Comparison of ENCODE assay signal across 23 mouse cellular contexts in genomic region chr11:36257187-36257586, GRCm38 (mm10).
DNase-seq lines count a peak whose midpoint lies in the region; ATAC-seq and TF ChIP-seq lines count a peak whose summit lies in the region.
"Had no signal": no experiment of that assay in that cellular context is flagged by ENCODE, and none has a peak within 500 bp of the region (broad histone marks: within the 10 kb centered on the region; RNA-seq: fewer than 3 reads in every experiment).

No protein-coding gene starts in this region.

- no peak for TF ChIP-seq CTCF in kidney, postnatal 0 days (IDR thresholded peaks at IDR 0.05; ENCODE audit: low read depth)
- TF ChIP-seq CTCF in stomach, postnatal 0 days (IDR thresholded peaks at IDR 0.05; ENCODE audit: low read depth) = no peak

- no peak overlapping the region for H3K4me3 ChIP-seq in kidney, postnatal 0 days (replicated peaks; ENCODE audit: low read depth, low read length)
- no peak overlapping the region for H3K4me3 ChIP-seq in midbrain, embryonic 13.5 days (replicated peaks)
- no peak overlapping the region for H3K4me3 ChIP-seq in midbrain, embryonic 14.5 days (replicated peaks; ENCODE audit: low read depth, low read length)
- no peak overlapping the region for H3K4me3 ChIP-seq in stomach, embryonic 16.5 days (replicated peaks; ENCODE audit: low read length)
- H3K4me3 ChIP-seq in stomach, postnatal 0 days (ENCODE audit: low read depth, low read length) = no peak overlapping the region
- H3K4me3 ChIP-seq: forebrain, embryonic 13.5 days; heart, adult 2 months; heart, embryonic 15.5 days; hindbrain, embryonic 13.5 days had no signal

- no peak overlapping the region for H3K27ac ChIP-seq in kidney, postnatal 0 days
- peak overlapping the region; percentile 64; the same call in 1 of the 2 replicates for H3K27ac ChIP-seq in midbrain, embryonic 13.5 days
- H3K27ac ChIP-seq in midbrain, embryonic 14.5 days (replicated peaks; ENCODE audit: low read depth, low read length) = no peak overlapping the region
- H3K27ac ChIP-seq in stomach, embryonic 16.5 days (ENCODE audit: low read length) = 0 out of 2 replicates have a peak overlapping the region, but pooled peaks have one; percentile 4
- no peak overlapping the region for H3K27ac ChIP-seq in stomach, postnatal 0 days (replicated peaks)
- H3K27ac ChIP-seq: forebrain, embryonic 13.5 days; heart, adult 2 months; heart, embryonic 15.5 days; hindbrain, embryonic 13.5 days had no signal

- ATAC-seq in kidney, postnatal 0 days (replicated peaks; ENCODE audit: low FRiP score, low read depth) = no peak
- ATAC-seq in midbrain, embryonic 13.5 days = no peak
- ATAC-seq in midbrain, embryonic 14.5 days (ENCODE audit: low FRiP score, low TSS enrichment) = no peak
- ATAC-seq in stomach, embryonic 16.5 days (ENCODE audit: insufficient read depth, low FRiP score) = no peak
- ATAC-seq in stomach, postnatal 0 days (ENCODE audit: low FRiP score, low TSS enrichment) = no peak
- ATAC-seq: activated CD4-positive, CD25-positive, alpha-beta regulatory T cell, adult 4 months; forebrain, embryonic 13.5 days; forebrain, postnatal 0 days; Patski had no signal

- no peaks in the 10 kb centered on the region for H3K9me3 ChIP-seq in kidney, postnatal 0 days (replicated peaks; ENCODE audit: low read length)
- H3K9me3 ChIP-seq in midbrain, embryonic 13.5 days = 0 out of 2 replicates have a peak, but pooled peaks cover 4% of the 10 kb centered on the region
- H3K9me3 ChIP-seq in midbrain, embryonic 14.5 days (ENCODE audit: control insufficient read depth, low read length) = no peaks in the 10 kb centered on the region
- H3K9me3 ChIP-seq in stomach, embryonic 16.5 days (replicated peaks; ENCODE audit: control insufficient read depth, low read length) = no peaks in the 10 kb centered on the region
- no peaks in the 10 kb centered on the region for H3K9me3 ChIP-seq in stomach, postnatal 0 days (ENCODE audit: control insufficient read depth, low read length)
- H3K9me3 ChIP-seq: forebrain, embryonic 13.5 days; heart, embryonic 15.5 days had no signal

- no peaks in the 10 kb centered on the region for H3K36me3 ChIP-seq in kidney, postnatal 0 days (ENCODE audit: insufficient read depth, low read length)
- H3K36me3 ChIP-seq in midbrain, embryonic 13.5 days = peaks cover 2% of the 10 kb centered on the region; the same call in 1 of the 2 replicates
- no peaks in the 10 kb centered on the region for H3K36me3 ChIP-seq in midbrain, embryonic 14.5 days (ENCODE audit: control insufficient read depth, insufficient read depth, low read length)
- no peaks in the 10 kb centered on the region for H3K36me3 ChIP-seq in stomach, embryonic 16.5 days (ENCODE audit: control insufficient read depth, insufficient read depth, low read length)
- no peaks in the 10 kb centered on the region for H3K36me3 ChIP-seq in stomach, postnatal 0 days (ENCODE audit: control insufficient read depth, insufficient read depth, low read length)
- H3K36me3 ChIP-seq: heart, embryonic 15.5 days; hindbrain, embryonic 13.5 days had no signal

- DNase-seq in kidney, postnatal 0 days (ENCODE audit: low spot score) = peak; percentile 21
- no peak for DNase-seq in kidney, adult 18-20 months
- DNase-seq in midbrain, embryonic 14.5 days = no peak
- DNase-seq in stomach, postnatal 0 days (ENCODE audit: low spot score) = no peak
- no peak for DNase-seq in left cerebral cortex, postnatal 36 days (ENCODE audit: low spot score in 2 of 2)
- no peak for DNase-seq in spleen, postnatal 14 days (ENCODE audit: low spot score in 2 of 2)
- DNase-seq: adrenal gland, postnatal 14 days; cerebellum, adult 18-20 months; cerebellum, adult 9-11 months; cerebellum, postnatal 36 days; forebrain, postnatal 0 days; gastrocnemius, postnatal 14 days; heart, adult 2 months; heart, postnatal 14 days had no signal

- H3K4me1 ChIP-seq in kidney, postnatal 0 days (replicated peaks; ENCODE audit: insufficient read depth, low read length) = no peaks in the 10 kb centered on the region
- H3K4me1 ChIP-seq in midbrain, embryonic 13.5 days (replicated peaks) = peaks cover 22% of the 10 kb centered on the region; the same call in 1 of the 2 replicates
- H3K4me1 ChIP-seq in midbrain, embryonic 14.5 days (ENCODE audit: control insufficient read depth, insufficient read depth, low read length) = peaks cover 7% of the 10 kb centered on the region
- H3K4me1 ChIP-seq in stomach, embryonic 16.5 days (ENCODE audit: control insufficient read depth, insufficient read depth, low read length) = no peaks in the 10 kb centered on the region
- no peaks in the 10 kb centered on the region for H3K4me1 ChIP-seq in stomach, postnatal 0 days (replicated peaks; ENCODE audit: control insufficient read depth, insufficient read depth)
- H3K4me1 ChIP-seq: heart, embryonic 15.5 days had no signal

- H3K4me2 ChIP-seq in kidney, postnatal 0 days (ENCODE audit: low read length) = no peak overlapping the region
- no peak overlapping the region for H3K4me2 ChIP-seq in midbrain, embryonic 13.5 days (replicated peaks)
- H3K4me2 ChIP-seq in midbrain, embryonic 14.5 days (ENCODE audit: low read length) = no peak overlapping the region
- no peak overlapping the region for H3K4me2 ChIP-seq in stomach, embryonic 16.5 days (ENCODE audit: low read depth, low read length)
- no peak overlapping the region for H3K4me2 ChIP-seq in stomach, postnatal 0 days (replicated peaks; ENCODE audit: low read depth)
- H3K4me2 ChIP-seq: forebrain, embryonic 13.5 days; heart, embryonic 11.5 days; heart, embryonic 15.5 days; hindbrain, embryonic 13.5 days had no signal

- intact Hi-C loops in left cerebral cortex, postnatal 36 days (cut with DNase I) = no loop called here

- no peak for TF ChIP-seq EP300 in stomach, postnatal 0 days (optimal IDR thresholded peaks at IDR 0.05)

- 56% methylated on average over 5 of the region's 5 CpGs for WGBS in kidney, postnatal 0 days
- 59% methylated on average over 5 of the region's 5 CpGs for WGBS in midbrain, embryonic 13.5 days
- 55% methylated on average over 5 of the region's 5 CpGs for WGBS in midbrain, embryonic 14.5 days
- WGBS in stomach, embryonic 16.5 days = 71% methylated on average over 5 of the region's 5 CpGs
- 55% methylated on average over 5 of the region's 5 CpGs for WGBS in stomach, postnatal 0 days

- H3K27me3 ChIP-seq in kidney, postnatal 0 days (ENCODE audit: insufficient read depth, low read length) = no peaks in the 10 kb centered on the region
- no peaks in the 10 kb centered on the region for H3K27me3 ChIP-seq in midbrain, embryonic 13.5 days
- no peaks in the 10 kb centered on the region for H3K27me3 ChIP-seq in midbrain, embryonic 14.5 days (ENCODE audit: control insufficient read depth, insufficient read depth, low read length)
- no peaks in the 10 kb centered on the region for H3K27me3 ChIP-seq in stomach, embryonic 16.5 days (ENCODE audit: control insufficient read depth, insufficient read depth, low read length)
- no peaks in the 10 kb centered on the region for H3K27me3 ChIP-seq in stomach, postnatal 0 days (ENCODE audit: control insufficient read depth, insufficient read depth, low read length)
- H3K27me3 ChIP-seq: CH12.LX; forebrain, embryonic 13.5 days; heart, embryonic 15.5 days; hindbrain, embryonic 13.5 days had no signal

- H3K9ac ChIP-seq in kidney, postnatal 0 days (ENCODE audit: low read depth, low read length) = no peak overlapping the region
- H3K9ac ChIP-seq in midbrain, embryonic 13.5 days (replicated peaks) = no peak overlapping the region
- H3K9ac ChIP-seq in midbrain, embryonic 14.5 days (replicated peaks; ENCODE audit: low read length) = no peak overlapping the region
- H3K9ac ChIP-seq in stomach, embryonic 16.5 days (ENCODE audit: low read length) = no peak overlapping the region
- H3K9ac ChIP-seq in stomach, postnatal 0 days (ENCODE audit: low read length) = no peak overlapping the region
- H3K9ac ChIP-seq: forebrain, embryonic 13.5 days; forebrain, postnatal 0 days; heart, embryonic 15.5 days; hindbrain, embryonic 13.5 days had no signal

Comparison
In these comparisons a context has a peak if more than half of its experiments do, and no peak if none do; other contexts are left out.
1. H3K27ac ChIP-seq: peak in midbrain, embryonic 13.5 days (single experiment) and stomach, embryonic 16.5 days (single experiment); none in kidney, postnatal 0 days (single experiment), midbrain, embryonic 14.5 days (single experiment) and stomach, postnatal 0 days (single experiment).